ENCODE assay signal across 11 mouse cellular contexts in the genomic region with DNA sequence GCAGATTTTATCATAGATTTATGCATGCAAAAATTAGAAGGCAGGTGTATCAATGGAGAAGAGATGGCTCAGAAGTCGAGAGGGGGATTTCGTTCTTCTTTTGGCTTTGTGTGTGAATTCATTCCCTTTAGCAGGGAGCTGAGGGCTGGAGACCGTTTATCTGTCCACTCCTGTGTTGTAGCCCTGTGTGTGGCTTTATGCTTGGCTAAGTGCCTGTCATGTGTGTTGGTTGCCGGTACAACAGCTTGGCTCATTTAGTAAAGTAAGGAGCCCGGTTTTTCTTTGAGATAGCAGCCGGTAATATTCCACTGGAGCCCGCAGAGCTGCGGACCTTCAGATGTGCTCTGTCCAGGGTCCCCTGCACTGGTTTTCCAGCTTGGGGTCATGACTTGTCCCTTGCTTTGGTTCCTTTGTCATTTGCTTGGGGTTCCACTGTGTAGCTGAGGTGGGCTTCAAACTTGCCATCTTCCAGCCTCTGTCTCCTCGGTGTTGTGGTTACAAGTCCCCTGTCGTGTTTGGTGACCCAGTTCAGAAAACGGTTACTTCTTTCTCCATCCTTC.
A peak's percentile ranks its signal among the peaks of the same experiment; 100 is the strongest.
DNase-seq lines count a peak whose midpoint lies in the region; ATAC-seq and TF ChIP-seq lines count a peak whose summit lies in the region.
"Had no signal": no experiment of that assay in that cellular context is flagged by ENCODE, and none has a peak within 500 bp of the region (broad histone marks: within the 10 kb centered on the region; RNA-seq: fewer than 3 reads in every experiment).

No protein-coding gene starts in this region.

- DNase-seq in forebrain, embryonic 10.5 days (ENCODE audit: extremely low spot score, low spot score) = no peak
- no peak for DNase-seq in gastrocnemius, adult 8-10 months (ENCODE audit: low spot score in 2 of 2)
- no peak for DNase-seq in left cerebral cortex, adult 11 months (ENCODE audit: low spot score)
- DNase-seq: gastrocnemius, postnatal 25 days; layer of hippocampus, postnatal 36 days; thymus, postnatal 4 days had no signal

- no peak overlapping the region for H3K4me3 ChIP-seq in intestine, embryonic 16.5 days (ENCODE audit: low read length)
- H3K4me3 ChIP-seq in intestine, postnatal 0 days (ENCODE audit: low read depth, low read length) = no peak overlapping the region
- H3K4me3 ChIP-seq in forebrain, embryonic 10.5 days = no peak overlapping the region; the same call in 1 of the 2 replicates
- H3K4me3 ChIP-seq in kidney, embryonic 15.5 days (replicated peaks) = no peak overlapping the region
- no peak overlapping the region for H3K4me3 ChIP-seq in stomach, embryonic 15.5 days (replicated peaks)
- H3K4me3 ChIP-seq: liver, embryonic 12.5 days had no signal

- no peak overlapping the region for H3K4me2 ChIP-seq in intestine, embryonic 16.5 days (ENCODE audit: low read depth, low read length)
- H3K4me2 ChIP-seq in intestine, postnatal 0 days (replicated peaks; ENCODE audit: low read depth) = no peak overlapping the region; the same call in 1 of the 2 replicates
- peak overlapping the region; percentile 34 for H3K4me2 ChIP-seq in kidney, embryonic 15.5 days
- no peak overlapping the region; the same call in 1 of the 2 replicates for H3K4me2 ChIP-seq in stomach, embryonic 15.5 days

- H3K27me3 ChIP-seq in intestine, embryonic 16.5 days (replicated peaks; ENCODE audit: control insufficient read depth, insufficient read depth, low read length) = no peaks in the 10 kb centered on the region
- H3K27me3 ChIP-seq in intestine, postnatal 0 days (replicated peaks; ENCODE audit: control insufficient read depth, insufficient read depth, low read length) = no peaks in the 10 kb centered on the region
- H3K27me3 ChIP-seq in forebrain, embryonic 10.5 days (ENCODE audit: poor library complexity, severe bottlenecking) = peaks cover 46% of the 10 kb centered on the region
- no peaks in the 10 kb centered on the region for H3K27me3 ChIP-seq in kidney, embryonic 15.5 days
- H3K27me3 ChIP-seq in stomach, embryonic 15.5 days (replicated peaks) = no peaks in the 10 kb centered on the region
- H3K27me3 ChIP-seq: liver, embryonic 12.5 days had no signal

- no peaks in the 10 kb centered on the region for H3K36me3 ChIP-seq in intestine, embryonic 16.5 days (ENCODE audit: control insufficient read depth, insufficient read depth, low read length)
- no peaks in the 10 kb centered on the region for H3K36me3 ChIP-seq in intestine, postnatal 0 days (ENCODE audit: control insufficient read depth, insufficient read depth)
- H3K36me3 ChIP-seq in forebrain, embryonic 10.5 days (replicated peaks) = no peaks in the 10 kb centered on the region
- H3K36me3 ChIP-seq in kidney, embryonic 15.5 days = no peaks in the 10 kb centered on the region
- H3K36me3 ChIP-seq in stomach, embryonic 15.5 days = no peaks in the 10 kb centered on the region
- H3K36me3 ChIP-seq: liver, embryonic 12.5 days had no signal

- 61% methylated on average over 11 of the region's 11 CpGs for WGBS in intestine, embryonic 16.5 days
- WGBS in intestine, postnatal 0 days = 51% methylated on average over 11 of the region's 11 CpGs
- WGBS in forebrain, embryonic 10.5 days = 62% methylated on average over 11 of the region's 11 CpGs
- 59% methylated on average over 11 of the region's 11 CpGs for WGBS in kidney, embryonic 15.5 days
- WGBS in stomach, embryonic 15.5 days = 64% methylated on average over 11 of the region's 11 CpGs

- no peaks in the 10 kb centered on the region for H3K9me3 ChIP-seq in intestine, embryonic 16.5 days (ENCODE audit: control insufficient read depth, low read length)
- no peaks in the 10 kb centered on the region for H3K9me3 ChIP-seq in intestine, postnatal 0 days (ENCODE audit: control insufficient read depth)
- H3K9me3 ChIP-seq in forebrain, embryonic 10.5 days = no peaks in the 10 kb centered on the region
- H3K9me3 ChIP-seq in kidney, embryonic 15.5 days (replicated peaks) = no peaks in the 10 kb centered on the region
- no peaks in the 10 kb centered on the region for H3K9me3 ChIP-seq in stomach, embryonic 15.5 days
- H3K9me3 ChIP-seq: liver, embryonic 12.5 days had no signal

- no peak overlapping the region for H3K27ac ChIP-seq in intestine, embryonic 16.5 days (ENCODE audit: low read length)
- H3K27ac ChIP-seq in intestine, postnatal 0 days (ENCODE audit: low read depth, low read length) = no peak overlapping the region
- peak overlapping the region; percentile 68; the same call in 1 of the 2 replicates for H3K27ac ChIP-seq in forebrain, embryonic 10.5 days
- peak overlapping the region; percentile 52 for H3K27ac ChIP-seq in kidney, embryonic 15.5 days
- peak overlapping the region; percentile 74 for H3K27ac ChIP-seq in stomach, embryonic 15.5 days
- H3K27ac ChIP-seq: liver, embryonic 12.5 days had no signal

- H3K9ac ChIP-seq in intestine, embryonic 16.5 days (ENCODE audit: low read depth, low read length) = peak overlapping the region; percentile 33
- H3K9ac ChIP-seq in intestine, postnatal 0 days (ENCODE audit: low read depth, low read length) = no peak overlapping the region
- no peak overlapping the region for H3K9ac ChIP-seq in kidney, embryonic 15.5 days
- no peak overlapping the region for H3K9ac ChIP-seq in stomach, embryonic 15.5 days
- H3K9ac ChIP-seq: liver, embryonic 12.5 days had no signal

- ATAC-seq in intestine, embryonic 16.5 days = no peak
- no peak for ATAC-seq in intestine, postnatal 0 days
- ATAC-seq in kidney, embryonic 15.5 days (replicated peaks; ENCODE audit: low FRiP score) = peak; percentile 59; the same call in 1 of the 2 replicates
- ATAC-seq in stomach, embryonic 15.5 days (ENCODE audit: insufficient read depth, low FRiP score, low read depth) = no peak

- TF ChIP-seq CTCF in intestine, postnatal 0 days (IDR thresholded peaks at IDR 0.05; ENCODE audit: low read depth) = no peak

- 0 out of 2 replicates have a peak, but pooled peaks cover 3% of the 10 kb centered on the region for H3K4me1 ChIP-seq in intestine, embryonic 16.5 days (ENCODE audit: control insufficient read depth, insufficient read depth, low read length)
- H3K4me1 ChIP-seq in intestine, postnatal 0 days (replicated peaks; ENCODE audit: control insufficient read depth, insufficient read depth, low read length) = no peaks in the 10 kb centered on the region
- peaks cover 22% of the 10 kb centered on the region for H3K4me1 ChIP-seq in forebrain, embryonic 10.5 days
- peaks cover 16% of the 10 kb centered on the region for H3K4me1 ChIP-seq in kidney, embryonic 15.5 days
- H3K4me1 ChIP-seq in stomach, embryonic 15.5 days = no peaks in the 10 kb centered on the region
- H3K4me1 ChIP-seq: liver, embryonic 12.5 days had no signal

Comparison
In these comparisons a context has a peak if more than half of its experiments do, and no peak if none do; other contexts are left out.
1. H3K27ac ChIP-seq: peak in forebrain, embryonic 10.5 days (single experiment), kidney, embryonic 15.5 days (single experiment) and stomach, embryonic 15.5 days (single experiment); none in intestine, embryonic 16.5 days (single experiment) and intestine, postnatal 0 days (single experiment).